Mouse (Mus musculus): ENCODE measurements around the gene Cd34. TPM values are rescaled to one million over a fixed set of nuclear protein-coding genes. Genes with fewer than 3 reads are reported as not detected.

The Cd34 gene
- polyA plus RNA-seq, 1 experiment from 2014 or later, result 212 TPM

Other genes with a start within 250 kb of the Cd34 start
- 0.87 and 1.5 TPM in 2 replicates for gene Cd46, start 153.4 kb downstream of the Cd34 start, polyA plus RNA-seq (2015; fragmentation: Nextera tagmentation; extraction: Ambion mirVana)
- gene Cr1l, start 192.8 kb downstream of the Cd34 start, polyA plus RNA-seq (2015; fragmentation: Nextera tagmentation; extraction: Ambion mirVana), result 71.5 and 81.4 TPM in 2 replicates
- 0.23 and 0.28 TPM in 2 replicates for gene Cr2, start 237.9 kb downstream of the Cd34 start, polyA plus RNA-seq (2015; fragmentation: Nextera tagmentation; extraction: Ambion mirVana)